Mouse (Mus musculus): ENCODE results near the gene 2700049A03Rik.
"Not testable (repeated sequence)": the region's sequence is repeated elsewhere in the genome, so short reads cannot be mapped to it uniquely, and the experiment has no call there.

Gene 2700049A03Rik

GRCm38 (mm10) chr12:71136130-71136973, at the start of gene 2700049A03Rik, which contains the start of gene Timm9:
Gene 2700049A03Rik (plus strand): TSS chr12:71136848.
Gene Timm9 (minus strand): TSS chr12:71136684.
- peak; percentile 86 for DNase-seq (ENCODE audit: low read depth)

- DNase-seq (ENCODE audit: low read depth): not testable (repeated sequence)
Measured at GRCm38 (mm10) chr12:71104275-71104674, 32.4 kb upstream of the 2700049A03Rik start.

- no peak for DNase-seq (ENCODE audit: low read depth)
Measured at GRCm38 (mm10) chr12:71107216-71107771, 29.4 kb upstream of the 2700049A03Rik start.

- no peak for DNase-seq (ENCODE audit: low read depth)
Measured at GRCm38 (mm10) chr12:71111331-71111730, 25.3 kb upstream of the 2700049A03Rik start, which contains the start of gene Tomm20l. Gene Tomm20l (plus strand): TSS chr12:71111428.

- DNase-seq (ENCODE audit: low read depth): no peak
Measured at GRCm38 (mm10) chr12:71113074-71113473, 23.6 kb upstream of the 2700049A03Rik start.

- no peak for DNase-seq (ENCODE audit: low read depth)
Measured at GRCm38 (mm10) chr12:71113675-71114288, 22.9 kb upstream of the 2700049A03Rik start.

GRCm38 (mm10) chr12:71116411-71116810, 20.2 kb upstream of the 2700049A03Rik start:
- DNase-seq (ENCODE audit: low read depth): peak; percentile 54

- no peak for DNase-seq (ENCODE audit: low read depth)
Measured at GRCm38 (mm10) chr12:71122731-71123130, 13.9 kb upstream of the 2700049A03Rik start.

- no peak for DNase-seq (ENCODE audit: low read depth)
Measured at GRCm38 (mm10) chr12:71123286-71123685, 13.4 kb upstream of the 2700049A03Rik start.

GRCm38 (mm10) chr12:71135581-71135980, 1.1 kb upstream of the 2700049A03Rik start:
- DNase-seq (ENCODE audit: low read depth): no peak

- DNase-seq (ENCODE audit: low read depth): peak; percentile 96
Measured at GRCm38 (mm10) chr12:71136974-71137491, 385 bp downstream of the 2700049A03Rik start.

- no peak for DNase-seq (ENCODE audit: low read depth)
Measured at GRCm38 (mm10) chr12:71137686-71138085, 1.0 kb downstream of the 2700049A03Rik start.

- DNase-seq (ENCODE audit: low read depth): no peak
Measured at GRCm38 (mm10) chr12:71139258-71139828, 2.7 kb downstream of the 2700049A03Rik start.

- peak; percentile 12 for DNase-seq (ENCODE audit: low read depth)
Measured at GRCm38 (mm10) chr12:71141189-71141588, 4.5 kb downstream of the 2700049A03Rik start.

GRCm38 (mm10) chr12:71147641-71148040, 11.0 kb downstream of the 2700049A03Rik start:
- peak; percentile 75 for DNase-seq (ENCODE audit: low read depth)

- DNase-seq (ENCODE audit: low read depth): no peak
Measured at GRCm38 (mm10) chr12:71148801-71149200, 12.2 kb downstream of the 2700049A03Rik start.

- DNase-seq (ENCODE audit: low read depth): no peak
Measured at GRCm38 (mm10) chr12:71149456-71149855, 12.8 kb downstream of the 2700049A03Rik start.

GRCm38 (mm10) chr12:71150167-71150566, 13.5 kb downstream of the 2700049A03Rik start:
- DNase-seq (ENCODE audit: low read depth): no peak

- DNase-seq (ENCODE audit: low read depth): peak; percentile 19
Measured at GRCm38 (mm10) chr12:71154979-71155378, 18.3 kb downstream of the 2700049A03Rik start.

GRCm38 (mm10) chr12:71157974-71158373, 21.3 kb downstream of the 2700049A03Rik start:
- no peak for DNase-seq (ENCODE audit: low read depth)

- DNase-seq (ENCODE audit: low read depth): no peak
Measured at GRCm38 (mm10) chr12:71164410-71164809, 27.8 kb downstream of the 2700049A03Rik start.

- DNase-seq (ENCODE audit: low read depth): no peak
Measured at GRCm38 (mm10) chr12:71169911-71170310, 33.3 kb downstream of the 2700049A03Rik start.

Measured in NIH3T3 (cell line).